Mouse (Mus musculus) limb, embryonic 11.5 days (tissue): ENCODE data around the gene Dnaja3. TPM values are rescaled to one million over a fixed set of nuclear protein-coding genes. Genes with fewer than 3 reads are reported as not detected.
"Not testable (repeated sequence)": the region's sequence is repeated elsewhere in the genome, so short reads cannot be mapped to it uniquely, and the experiment has no call there.

Source experiments
- ATAC-seq: fragments of 200-750 bp; cut with Nextera tagmentation; 2 replicates; pipeline ENCODE4 v1.8.0; 2017; ENCODE audit warnings: low read depth; ENCODE audit not compliant: insufficient number of reproducible peaks, low FRiP score, low TSS enrichment
- DNase-seq: peaks from one replicate; pipeline ENCODE4 v3.0.0-alpha.2; 2015; ENCODE audit warnings: low spot score
- H3K27ac ChIP-seq: fragments of 300-500 bp; sonication (generic); replicated peaks from 2 replicates; pipeline ENCODE4 v1.5.1; 2014; ENCODE audit warnings: low read depth, mild to moderate bottlenecking, low read length
- H3K27me3 ChIP-seq: fragments of 300-500 bp; sonication (generic); 2 replicates; pipeline ENCODE4 v1.6.1; 2014; ENCODE audit warnings: mild to moderate bottlenecking, low read length, mixed read lengths; ENCODE audit not compliant: control insufficient read depth, insufficient read depth
- H3K36me3 ChIP-seq: fragments of 300-500 bp; sonication (generic); 2 replicates; pipeline ENCODE4 v1.6.1; 2014; ENCODE audit warnings: mild to moderate bottlenecking, low read length, moderate library complexity, mixed read lengths; ENCODE audit not compliant: control insufficient read depth, insufficient read depth
- H3K4me1 ChIP-seq: fragments of 300-500 bp; sonication (generic); 2 replicates; pipeline ENCODE4 v1.6.1; 2014; ENCODE audit warnings: low read length, mixed read lengths; ENCODE audit not compliant: control insufficient read depth, insufficient read depth
- H3K4me2 ChIP-seq: fragments of 300-500 bp; sonication (generic); 2 replicates; pipeline ENCODE4 v1.6.1; 2014; ENCODE audit warnings: low read depth, mild to moderate bottlenecking, moderate library complexity; ENCODE audit not compliant: severe bottlenecking
- H3K4me3 ChIP-seq: fragments of 300-500 bp; sonication (generic); 2 replicates; pipeline ENCODE4 v1.5.1; 2014; ENCODE audit warnings: low read depth, low read length
- H3K9ac ChIP-seq: fragments of 300-500 bp; sonication (generic); 2 replicates; pipeline ENCODE4 v1.6.1; 2014; ENCODE audit warnings: mild to moderate bottlenecking, low read length
- H3K9me3 ChIP-seq: fragments of 300-500 bp; sonication (generic); 2 replicates; pipeline ENCODE4 v1.6.1; 2016; ENCODE audit warnings: low read length; ENCODE audit not compliant: control insufficient read depth
- WGBS: fragments of 180-500 bp; shearing (Covaris S2); extraction: QIAGEN DNeasy Blood & Tissue Kit; methylation state at CpG from one replicate; pipeline ENCODE4 v1.1.7; 2014; 5-methylcytosine and 5-hydroxymethylcytosine counted together
- polyA plus RNA-seq: library from polyadenylated mRNA; unstranded; fragments of >200 nt; fragmentation: Nextera tagmentation; extraction: Ambion mirVana; gene quantifications from 2 replicates; pipeline ENCODE4 v1.2.1, GENCODE M21; 2014

Dnaja3 gene
- polyA plus RNA-seq, 1 experiment from 2014 or later = 59.1 TPM

DNA sequence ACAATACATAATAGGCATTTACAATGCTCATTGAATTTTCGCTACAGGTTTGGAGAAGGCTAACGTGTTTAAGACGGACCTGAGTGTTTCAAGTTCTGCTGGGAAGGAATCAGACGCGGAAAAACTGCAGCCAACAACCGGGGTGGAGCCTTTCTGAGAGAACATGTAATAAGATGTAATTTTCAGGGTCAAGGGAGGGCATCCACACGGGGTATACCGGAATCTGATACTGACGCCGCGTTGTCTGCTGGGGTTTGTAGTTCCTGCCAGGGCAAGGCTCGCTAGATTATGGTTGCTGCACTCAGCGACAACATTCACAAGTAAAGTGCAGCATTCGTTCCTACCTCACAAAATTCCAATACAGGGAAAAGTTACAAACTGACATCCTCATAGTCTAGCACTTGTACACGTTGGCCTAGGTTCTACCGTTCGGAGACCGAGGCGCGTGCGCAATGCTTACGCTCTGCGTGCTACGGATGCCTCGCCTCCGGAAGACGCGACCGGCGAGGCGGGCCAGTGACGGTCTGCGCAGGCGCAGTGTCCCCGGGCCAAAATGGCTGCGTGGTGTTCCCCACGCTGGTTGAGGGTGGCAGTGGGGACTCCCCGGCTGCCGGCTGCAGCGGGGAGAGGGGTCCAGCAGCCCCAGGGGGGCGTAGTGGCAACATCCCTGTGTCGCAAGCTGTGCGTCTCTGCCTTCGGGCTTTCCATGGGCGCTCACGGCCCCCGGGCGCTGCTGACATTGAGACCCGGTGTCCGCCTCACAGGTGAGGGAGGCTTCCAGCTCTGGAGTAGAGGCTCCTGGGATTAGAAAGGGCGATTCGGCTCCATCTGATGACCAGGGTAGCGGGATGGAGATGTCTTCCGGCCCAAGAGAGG lies 44.0 kb downstream of the Dnaja3 start:
- Histone ChIP-seq H3K9me3 (no peaks in the 10 kb centered on the region), H3K4me2 (peak overlapping the region; percentile 88), H3K27me3 (no peaks in the 10 kb centered on the region), H3K27ac (no peak overlapping the region; the same call in 1 of the 2 replicates), H3K4me3 (peak overlapping the region; percentile 91), H3K4me1 (peaks cover 3% of the 10 kb centered on the region), H3K36me3 (peaks cover 2% of the 10 kb centered on the region; the same call in 1 of the 2 replicates), H3K9ac (peak overlapping the region; percentile 79)
- peak; percentile 95 for DNase-seq
- under 1% methylated on average over 54 of the region's 54 CpGs for WGBS
- peak; percentile 78 for ATAC-seq

DNA sequence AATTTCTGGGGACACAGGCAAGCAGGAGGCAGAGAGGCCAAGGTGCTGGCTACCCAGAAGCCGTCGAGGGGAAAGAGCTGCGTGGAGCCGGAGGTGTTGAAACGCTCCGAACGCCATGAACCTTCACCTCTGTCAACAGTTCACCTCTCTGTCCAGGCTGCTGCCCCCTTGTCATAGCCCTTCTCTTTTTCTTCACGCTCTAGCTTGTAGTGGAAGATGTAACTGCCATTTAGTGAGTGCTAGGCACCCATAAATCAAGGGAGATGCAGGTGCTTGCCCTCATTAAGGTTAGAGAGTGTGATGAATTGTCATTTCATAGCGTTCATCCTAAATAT lies 44.6 kb downstream of the Dnaja3 start:
- H3K27ac ChIP-seq = no peak overlapping the region
- peak overlapping the region; percentile 79 for H3K9ac ChIP-seq
- H3K4me1 ChIP-seq = no peaks in the 10 kb centered on the region
- no peaks in the 10 kb centered on the region for H3K9me3 ChIP-seq
- peak overlapping the region; percentile 91 for H3K4me3 ChIP-seq
- peaks cover 7% of the 10 kb centered on the region for H3K36me3 ChIP-seq
- peak overlapping the region; percentile 88 for H3K4me2 ChIP-seq
- no peak for DNase-seq
- under 1% methylated on average over 9 of the region's 9 CpGs for WGBS
- no peak for ATAC-seq
- H3K27me3 ChIP-seq = no peaks in the 10 kb centered on the region

- ATAC-seq, H3K4me1 ChIP-seq, H3K9me3 ChIP-seq, H3K9ac ChIP-seq, DNase-seq, H3K4me3 ChIP-seq, H3K27me3 ChIP-seq, H3K4me2 ChIP-seq, H3K27ac ChIP-seq: not testable (repeated sequence)
- H3K36me3 ChIP-seq = peaks cover 32% of the 10 kb centered on the region
- WGBS = 93% methylated on average over 4 of the region's 4 CpGs
These were observed 49.6 kb downstream of the Dnaja3 start for GRCm38 (mm10) chr16:4689371-4689770.

- DNase-seq = no peak
- H3K9me3 ChIP-seq = no peaks in the 10 kb centered on the region
- H3K27ac ChIP-seq = no peak overlapping the region
- no peaks in the 10 kb centered on the region for H3K4me1 ChIP-seq
- no peak for ATAC-seq
- H3K9ac ChIP-seq = no peak overlapping the region
- WGBS = 96% methylated on average over 3 of the region's 3 CpGs
- peaks cover 49% of the 10 kb centered on the region for H3K36me3 ChIP-seq
- H3K27me3 ChIP-seq = no peaks in the 10 kb centered on the region
- no peak overlapping the region for H3K4me3 ChIP-seq
- H3K4me2 ChIP-seq = no peak overlapping the region
These were observed 61.4 kb downstream of the Dnaja3 start for GRCm38 (mm10) chr16:4701211-4701610.

DNA sequence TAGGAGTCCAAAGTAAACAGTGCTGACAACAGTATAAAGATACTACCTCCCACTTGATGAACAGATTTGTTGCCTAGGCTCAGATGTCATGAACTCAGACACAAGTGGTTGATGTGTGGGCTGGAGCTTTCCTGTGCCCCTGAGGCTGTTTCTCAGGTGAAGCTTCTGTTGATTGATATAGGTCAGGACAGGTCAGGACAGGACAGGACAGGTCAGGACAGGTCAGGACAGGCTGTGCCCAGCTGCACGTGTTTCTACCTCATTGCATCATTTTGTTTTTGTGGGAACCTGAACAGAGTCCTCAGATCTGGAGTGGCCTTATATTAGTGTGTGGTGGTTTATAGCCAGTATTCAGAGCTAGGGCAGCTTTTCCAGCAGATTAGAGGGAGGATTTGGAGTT lies 62.9 kb downstream of the Dnaja3 start:
- H3K36me3 ChIP-seq = peaks cover 43% of the 10 kb centered on the region
- no peak overlapping the region for H3K4me3 ChIP-seq
- DNase-seq (no peak), ATAC-seq (no peak)
- H3K27ac ChIP-seq = no peak overlapping the region
- no peaks in the 10 kb centered on the region for H3K9me3 ChIP-seq
- H3K4me2 ChIP-seq = no peak overlapping the region
- 73% methylated on average over 1 of the region's 1 CpGs for WGBS
- H3K27me3 ChIP-seq = no peaks in the 10 kb centered on the region
- no peaks in the 10 kb centered on the region for H3K4me1 ChIP-seq
- no peak overlapping the region for H3K9ac ChIP-seq

DNA sequence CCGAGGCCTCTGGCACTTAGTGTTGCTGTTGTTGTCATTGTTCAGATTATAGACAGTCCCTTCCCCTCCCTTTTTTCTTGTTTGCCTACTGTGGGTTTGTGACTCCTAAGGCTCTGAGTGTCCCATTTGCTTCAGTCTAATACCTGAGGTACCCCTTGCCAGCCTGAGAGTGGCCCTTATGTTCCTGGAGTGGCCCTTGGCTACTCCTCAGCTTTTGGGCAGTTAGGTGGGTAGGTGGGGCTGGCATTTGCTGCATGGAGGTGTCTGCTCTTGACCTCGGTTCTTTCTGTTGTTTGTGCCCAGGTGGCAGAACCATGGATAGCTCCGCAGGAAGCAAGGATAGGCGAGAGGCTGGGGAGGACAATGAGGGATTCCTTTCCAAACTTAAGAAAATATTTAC lies 65.8 kb downstream of the Dnaja3 start:
- H3K4me3 ChIP-seq = no peak overlapping the region
- peaks cover 35% of the 10 kb centered on the region; the same call in 1 of the 2 replicates for H3K36me3 ChIP-seq
- H3K4me2 ChIP-seq = no peak overlapping the region; the same call in 1 of the 2 replicates
- H3K4me1 ChIP-seq = no peaks in the 10 kb centered on the region
- H3K27me3 ChIP-seq = no peaks in the 10 kb centered on the region
- 74% methylated on average over 4 of the region's 4 CpGs for WGBS
- H3K27ac ChIP-seq = no peak overlapping the region
- no peaks in the 10 kb centered on the region for H3K9me3 ChIP-seq
- DNase-seq (no peak), ATAC-seq (no peak)
- no peak overlapping the region for H3K9ac ChIP-seq

DNA sequence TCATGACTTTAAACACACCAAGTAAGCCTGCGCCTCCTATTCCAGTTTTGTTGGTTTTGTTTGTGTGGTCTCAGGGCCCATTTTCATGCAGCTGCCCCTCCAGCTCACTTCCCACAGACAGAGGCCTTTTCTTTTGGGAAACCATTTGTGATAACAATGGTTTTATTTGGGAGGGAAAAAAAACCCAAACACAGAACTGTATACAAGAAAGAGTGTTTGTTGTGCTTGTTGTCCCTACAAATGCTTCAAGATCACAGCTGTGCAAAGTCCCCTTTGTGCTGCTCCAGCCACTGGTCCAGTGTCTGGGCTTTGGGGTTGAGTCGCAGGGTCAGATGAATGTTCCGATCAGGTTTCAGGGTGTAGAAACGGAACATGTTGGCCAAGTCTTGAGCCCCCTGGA lies 71.4 kb downstream of the Dnaja3 start:
- no peaks in the 10 kb centered on the region for H3K27me3 ChIP-seq
- no peak overlapping the region for H3K4me3 ChIP-seq
- H3K9ac ChIP-seq = no peak overlapping the region
- no peaks in the 10 kb centered on the region for H3K9me3 ChIP-seq
- no peak for ATAC-seq
- H3K27ac ChIP-seq = no peak overlapping the region
- peaks cover 14% of the 10 kb centered on the region for H3K36me3 ChIP-seq
- no peak overlapping the region for H3K4me2 ChIP-seq
- 95% methylated on average over 4 of the region's 4 CpGs for WGBS
- H3K4me1 ChIP-seq = no peaks in the 10 kb centered on the region
- DNase-seq = no peak

GRCm38 (mm10) chr16:4713861-4714710 lies 74.3 kb downstream of the Dnaja3 start:
- Histone ChIP-seq H3K4me2 (no peak overlapping the region), H3K27ac (no peak overlapping the region), H3K9me3 (no peaks in the 10 kb centered on the region), H3K27me3 (no peaks in the 10 kb centered on the region), H3K4me3 (no peak overlapping the region), H3K4me1 (peaks cover 4% of the 10 kb centered on the region; the same call in 1 of the 2 replicates), H3K9ac (no peak overlapping the region), H3K36me3 (peaks cover 13% of the 10 kb centered on the region)
- ATAC-seq (no peak), DNase-seq (no peak)
- WGBS = 92% methylated on average over 17 of the region's 17 CpGs
